ENCODE assay signal across 10 mouse cellular contexts in the genomic region with DNA sequence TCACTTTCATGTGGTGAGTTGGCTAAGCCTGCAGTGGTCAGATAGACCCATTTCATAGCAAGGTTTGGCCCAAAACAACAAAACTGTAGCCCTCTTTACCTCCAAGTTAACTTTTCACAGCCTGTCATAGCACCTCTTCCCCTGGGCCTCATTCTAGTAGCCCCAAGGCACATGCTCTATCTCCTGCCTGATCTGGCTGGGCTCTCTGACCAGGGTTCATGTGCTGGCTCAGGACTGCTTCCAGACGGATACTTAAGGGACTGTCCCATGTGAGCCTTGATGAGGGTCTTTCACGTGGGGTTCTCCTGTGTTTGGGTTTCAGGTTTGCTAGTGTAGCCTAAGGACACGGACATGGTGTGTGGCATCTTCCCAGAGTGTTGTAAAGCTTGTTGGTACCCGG. TPM values are rescaled to one million over a fixed set of nuclear protein-coding genes. Genes with fewer than 3 reads are reported as not detected.
DNase-seq lines count a peak whose midpoint lies in the region; ATAC-seq and TF ChIP-seq lines count a peak whose summit lies in the region.
"Had no signal": no experiment of that assay in that cellular context is flagged by ENCODE, and none has a peak within 500 bp of the region (broad histone marks: within the 10 kb centered on the region; RNA-seq: fewer than 3 reads in every experiment).

No protein-coding gene starts in this region.

- H3K4me1 ChIP-seq in kidney, embryonic 15.5 days = peaks cover 34% of the 10 kb centered on the region
- H3K4me1 ChIP-seq in bone marrow macrophage, adult 2 months (ENCODE audit: control insufficient read depth, insufficient read depth, low read length) = peaks cover 16% of the 10 kb centered on the region
- peaks cover 17% of the 10 kb centered on the region for H3K4me1 ChIP-seq in liver, embryonic 11.5 days (replicated peaks; ENCODE audit: control insufficient read depth, insufficient read depth, low read length)

- H3K27ac ChIP-seq in kidney, embryonic 15.5 days = peak overlapping the region; percentile 89
- H3K27ac ChIP-seq in bone marrow macrophage, adult 2 months (ENCODE audit: insufficient read depth, low read depth, low read length) = no peak overlapping the region
- H3K27ac ChIP-seq in liver, embryonic 11.5 days (ENCODE audit: low read depth, low read length) = no peak overlapping the region
- H3K27ac ChIP-seq: hindbrain, embryonic 12.5 days; liver, embryonic 14.5 days had no signal

- ATAC-seq in kidney, embryonic 15.5 days (replicated peaks; ENCODE audit: low FRiP score) = no peak
- ATAC-seq in liver, embryonic 11.5 days (replicated peaks; ENCODE audit: low FRiP score) = no peak

- WGBS in kidney, embryonic 15.5 days = 77% methylated on average over 4 of the region's 4 CpGs
- WGBS in liver, embryonic 11.5 days = 75% methylated on average over 4 of the region's 4 CpGs

- peak; percentile 12 for DNase-seq in cerebellum, adult 9-10 months
- DNase-seq in cerebellum, adult 11-12 months = no peak
- DNase-seq in kidney, postnatal 14 days = no peak
- DNase-seq in liver, embryonic 11.5 days (ENCODE audit: low spot score) = no peak
- DNase-seq in right cerebral cortex, postnatal 10 days (ENCODE audit: low spot score in 2 of 2) = no peak
- no peak for DNase-seq in right cerebral cortex, postnatal 14 days

- peak overlapping the region; percentile 84 for H3K4me2 ChIP-seq in kidney, embryonic 15.5 days
- H3K4me2 ChIP-seq in liver, embryonic 11.5 days = peak overlapping the region; percentile 93

- H3K36me3 ChIP-seq in kidney, embryonic 15.5 days = 0 out of 2 replicates have a peak, but pooled peaks cover 4% of the 10 kb centered on the region
- H3K36me3 ChIP-seq in liver, embryonic 11.5 days (ENCODE audit: control insufficient read depth, insufficient read depth, low read length) = no peaks in the 10 kb centered on the region
- H3K36me3 ChIP-seq: hindbrain, embryonic 12.5 days had no signal

- peak overlapping the region; percentile 81 for H3K4me3 ChIP-seq in kidney, embryonic 15.5 days (replicated peaks)
- peak overlapping the region; percentile 90 for H3K4me3 ChIP-seq in bone marrow macrophage, adult 2 months (ENCODE audit: insufficient read depth, low read length)
- no peak overlapping the region for H3K4me3 ChIP-seq in liver, embryonic 11.5 days (ENCODE audit: low read depth, low read length)

- no peak overlapping the region for H3K9ac ChIP-seq in kidney, embryonic 15.5 days
- H3K9ac ChIP-seq in liver, embryonic 11.5 days (ENCODE audit: low read depth, low read length) = no peak overlapping the region

- TF ChIP-seq CTCF in bone marrow macrophage, adult 2 months (IDR thresholded peaks at IDR 0.05; ENCODE audit: low read depth, low read length) = no peak

- no peak for TF ChIP-seq POLR2A in bone marrow macrophage, adult 2 months (IDR thresholded peaks at IDR 0.05; ENCODE audit: borderline replicate concordance, low read depth, low read length)

- no peaks in the 10 kb centered on the region for H3K27me3 ChIP-seq in kidney, embryonic 15.5 days
- H3K27me3 ChIP-seq in liver, embryonic 11.5 days (replicated peaks; ENCODE audit: control insufficient read depth, insufficient read depth, low read length) = no peaks in the 10 kb centered on the region
- H3K27me3 ChIP-seq: hindbrain, embryonic 12.5 days had no signal

- no peaks in the 10 kb centered on the region for H3K9me3 ChIP-seq in kidney, embryonic 15.5 days (replicated peaks)
- no peaks in the 10 kb centered on the region for H3K9me3 ChIP-seq in liver, embryonic 11.5 days (ENCODE audit: control insufficient read depth, low read length)
- H3K9me3 ChIP-seq: hindbrain, embryonic 12.5 days had no signal

RNA-seq across cellular contexts. Expression of a gene that starts 1.3 kb away (rescaled TPM):
- polyA plus RNA-seq in kidney, embryonic 15.5 days (2015; fragmentation: Nextera tagmentation; extraction: Ambion mirVana) = 81.7 and 95.6 TPM in 2 replicates
- 324 and 428 TPM in 2 replicates for polyA plus RNA-seq in bone marrow macrophage, adult 2 months (2012; ENCODE audit: insufficient read depth, insufficient read length, missing spikeins)
- 33.7 and 34.3 TPM in 2 replicates for polyA plus RNA-seq in liver, embryonic 11.5 days (2014; fragmentation: Nextera tagmentation; extraction: Ambion mirVana)

RNA-seq across cellular contexts. Expression of a gene that starts 19.9 kb away (rescaled TPM):
- polyA plus RNA-seq in kidney, embryonic 15.5 days (2015; fragmentation: Nextera tagmentation; extraction: Ambion mirVana) = 11.1 and 13.8 TPM in 2 replicates
- polyA plus RNA-seq in bone marrow macrophage, adult 2 months (2012; ENCODE audit: insufficient read depth, insufficient read length, missing spikeins) = 88.4 and 110 TPM in 2 replicates
- 8.9 and 9.7 TPM in 2 replicates for polyA plus RNA-seq in liver, embryonic 11.5 days (2014; fragmentation: Nextera tagmentation; extraction: Ambion mirVana)

RNA-seq across cellular contexts. Expression of a gene that starts 34.2 kb away (rescaled TPM):
- 26.3 and 27.0 TPM in 2 replicates for polyA plus RNA-seq in kidney, embryonic 15.5 days (2015; fragmentation: Nextera tagmentation; extraction: Ambion mirVana)
- polyA plus RNA-seq in bone marrow macrophage, adult 2 months (2012; ENCODE audit: insufficient read depth, insufficient read length, missing spikeins) = 7.2 and 9.9 TPM in 2 replicates
- 24.3 and 28.9 TPM in 2 replicates for polyA plus RNA-seq in liver, embryonic 11.5 days (2014; fragmentation: Nextera tagmentation; extraction: Ambion mirVana)

RNA-seq across cellular contexts. Expression of a gene that starts 42.6 kb away (rescaled TPM):
- polyA plus RNA-seq in kidney, embryonic 15.5 days (2015; fragmentation: Nextera tagmentation; extraction: Ambion mirVana) = 12.9 and 13.6 TPM in 2 replicates
- 6.4 and 8.8 TPM in 2 replicates for polyA plus RNA-seq in bone marrow macrophage, adult 2 months (2012; ENCODE audit: insufficient read depth, insufficient read length, missing spikeins)
- 21.9 TPM in 2 replicates for polyA plus RNA-seq in liver, embryonic 11.5 days (2014; fragmentation: Nextera tagmentation; extraction: Ambion mirVana)

RNA-seq across cellular contexts. Expression of a gene that starts 42.7 kb away (rescaled TPM):
- 616 and 693 TPM in 2 replicates for polyA plus RNA-seq in kidney, embryonic 15.5 days (2015; fragmentation: Nextera tagmentation; extraction: Ambion mirVana)
- 299 and 308 TPM in 2 replicates for polyA plus RNA-seq in bone marrow macrophage, adult 2 months (2012; ENCODE audit: insufficient read depth, insufficient read length, missing spikeins)
- polyA plus RNA-seq in liver, embryonic 11.5 days (2014; fragmentation: Nextera tagmentation; extraction: Ambion mirVana) = 716 and 742 TPM in 2 replicates
